Mouse (Mus musculus) liver, embryonic 14.5 days (tissue): ENCODE measurements around the gene Tmem52. TPM values are rescaled to one million over a fixed set of nuclear protein-coding genes. Genes with fewer than 3 reads are reported as not detected.

Experiments
- ATAC-seq: fragments of 200-750 bp; cut with Nextera tagmentation; 2 replicates; pipeline ENCODE4 v1.8.0; 2017; ENCODE audit warnings: moderate number of reproducible peaks, mild to moderate bottlenecking, moderate library complexity; ENCODE audit not compliant: insufficient read depth
- DNase-seq, 3 experiments: peaks; one replicate each; pipeline ENCODE4 v3.0.0-alpha.2; 2012 to 2013; ENCODE audit warnings: low read depth in 3 of 3, low spot score in 3 of 3
- H3K27ac ChIP-seq: fragments of 300-500 bp; sonication (generic); 2 replicates; pipeline ENCODE4 v1.5.1; 2014; ENCODE audit warnings: moderate library complexity, mild to moderate bottlenecking, control low read depth, inconsistent platforms
- H3K27me3 ChIP-seq: fragments of 300-500 bp; sonication (generic); 2 replicates; pipeline ENCODE4 v1.6.1; 2014; ENCODE audit warnings: mild to moderate bottlenecking, low read length, moderate library complexity; ENCODE audit not compliant: control insufficient read depth, insufficient read depth
- H3K36me3 ChIP-seq: fragments of 300-500 bp; sonication (generic); replicated peaks from 2 replicates; pipeline ENCODE4 v1.6.1; 2014; ENCODE audit warnings: low read depth; ENCODE audit not compliant: control insufficient read depth, insufficient read depth
- H3K4me1 ChIP-seq, 2 experiments: fragments of 200-500 bp in 1 of 2; fragments of 300-500 bp in 1 of 2; sonication (generic) in 1 of 2; replicated peaks; 2 replicates each; pipeline ENCODE4 v1.6.1; 2012 to 2014; ENCODE audit warnings: antibody characterized with exemption in 1 of 2, inconsistent platforms in 1 of 2, low read length in 1 of 2; ENCODE audit not compliant: control insufficient read depth in 2 of 2, insufficient read depth in 2 of 2
- H3K4me2 ChIP-seq: fragments of 300-500 bp; sonication (generic); 2 replicates; pipeline ENCODE4 v1.6.1; 2014; ENCODE audit warnings: low read depth, mild to moderate bottlenecking, control low read depth, moderate library complexity
- H3K4me3 ChIP-seq, 2 experiments: fragments of 200-500 bp in 1 of 2; fragments of 300-500 bp in 1 of 2; sonication (generic) in 1 of 2; 2 replicates each; pipeline ENCODE4 v1.5.1; 2012 to 2014; ENCODE audit warnings: low read depth in 2 of 2, low read length in 2 of 2, mild to moderate bottlenecking in 2 of 2, control low read depth in 1 of 2, inconsistent platforms in 1 of 2, moderate library complexity in 1 of 2; ENCODE audit not compliant: insufficient read depth in 1 of 2
- H3K9ac ChIP-seq: fragments of 300-500 bp; sonication (generic); replicated peaks from 2 replicates; pipeline ENCODE4 v1.6.1; 2014; ENCODE audit warnings: mild to moderate bottlenecking, control low read depth, moderate library complexity
- H3K9me3 ChIP-seq: fragments of 300-500 bp; sonication (generic); 2 replicates; pipeline ENCODE4 v1.6.1; 2016; ENCODE audit warnings: low read length, mixed read lengths; ENCODE audit not compliant: control insufficient read depth
- CTCF ChIP-seq: IDR thresholded peaks from 2 replicates; pipeline ENCODE4 v1.5.1; 2016; ENCODE audit warnings: antibody characterized with exemption, low read depth, control low read depth
- EP300 ChIP-seq: IDR thresholded peaks from 2 replicates; pipeline ENCODE4 v1.6.1; 2016; ENCODE audit warnings: antibody characterized with exemption, low read depth
- WGBS: fragments of 180-500 bp; shearing (Covaris S2); extraction: QIAGEN DNeasy Blood & Tissue Kit; methylation state at CpG from one replicate; pipeline ENCODE4 v1.1.7; 2014; ENCODE audit not compliant: insufficient replicate concordance; 5-methylcytosine and 5-hydroxymethylcytosine counted together
- polyA plus RNA-seq, 2 experiments: library from polyadenylated mRNA; depleted of rRNA in 1 of 2; stranded (reverse) in 1 of 2; unstranded in 1 of 2; fragments of >200 nt; fragmentation: Nextera tagmentation in 1 of 2; extraction: Ambion mirVana in 1 of 2; gene quantifications; 2 replicates each; pipeline versions ENCODE4 v1.2.1 to v1.2.3; 2012 to 2014

Gene Tmem52
- polyA plus RNA-seq, 2 experiments: not detected

DNA sequence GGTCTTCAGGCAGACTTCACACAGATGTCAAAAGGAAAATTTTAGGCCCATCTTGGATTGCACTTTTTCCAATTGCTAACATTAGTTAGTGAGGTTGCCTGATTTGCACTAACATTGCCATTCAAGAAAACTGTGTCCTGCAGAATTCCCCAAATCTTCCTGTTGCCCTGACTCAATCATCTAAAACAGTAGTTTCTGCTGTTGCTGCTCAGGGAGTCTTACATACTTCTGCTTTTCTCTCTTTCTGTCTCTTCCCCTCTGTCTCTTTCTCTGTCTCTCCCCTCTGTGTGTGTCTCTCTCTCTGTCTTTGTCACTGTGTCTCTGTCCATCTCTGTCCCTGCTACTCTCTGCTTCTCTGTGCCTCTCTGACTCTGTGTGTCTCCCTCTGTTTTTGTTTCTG is 40.5 kb upstream of the Tmem52 start:
- H3K36me3 ChIP-seq: no peaks in the 10 kb centered on the region
- no peak overlapping the region for H3K4me2 ChIP-seq
- H3K9me3 ChIP-seq: no peaks in the 10 kb centered on the region
- TF ChIP-seq EP300 (no peak), CTCF (no peak)
- no peaks in the 10 kb centered on the region for H3K4me1 ChIP-seq
- DNase-seq: no peak
- H3K4me3 ChIP-seq: no peak overlapping the region
- H3K27ac ChIP-seq: no peak overlapping the region
- H3K27me3 ChIP-seq: no peaks in the 10 kb centered on the region
- H3K9ac ChIP-seq: no peak overlapping the region
- no peak for ATAC-seq

DNA sequence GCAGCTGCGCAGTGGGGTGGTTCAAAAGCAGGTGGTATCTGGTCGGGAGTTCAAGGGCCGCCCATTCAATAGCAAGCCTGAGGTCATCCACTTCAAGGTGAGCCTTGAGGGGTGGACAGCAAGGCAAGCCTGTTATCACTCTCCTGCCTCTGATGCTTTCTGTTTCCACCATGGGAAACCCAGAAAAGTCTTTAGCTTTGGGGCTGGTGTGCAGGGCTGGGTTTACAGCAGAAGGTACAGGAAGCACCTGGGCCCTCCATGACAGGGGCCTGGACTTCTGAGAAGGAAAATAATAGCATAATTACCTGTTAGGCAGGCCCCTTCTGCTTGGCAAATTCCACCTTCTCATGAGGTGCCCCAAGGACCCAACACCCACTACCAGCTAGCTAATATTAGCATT is 39.7 kb upstream of the Tmem52 start:
- H3K4me1 ChIP-seq: no peaks in the 10 kb centered on the region
- TF ChIP-seq EP300 (no peak), CTCF (no peak)
- no peak overlapping the region for H3K27ac ChIP-seq
- H3K4me3 ChIP-seq: no peak overlapping the region
- H3K36me3 ChIP-seq: no peaks in the 10 kb centered on the region
- no peak overlapping the region for H3K9ac ChIP-seq
- no peaks in the 10 kb centered on the region for H3K9me3 ChIP-seq
- 59% methylated on average over 3 of the region's 3 CpGs for WGBS
- H3K4me2 ChIP-seq: no peak overlapping the region
- H3K27me3 ChIP-seq: no peaks in the 10 kb centered on the region
- ATAC-seq (no peak), DNase-seq (no peak)

DNA sequence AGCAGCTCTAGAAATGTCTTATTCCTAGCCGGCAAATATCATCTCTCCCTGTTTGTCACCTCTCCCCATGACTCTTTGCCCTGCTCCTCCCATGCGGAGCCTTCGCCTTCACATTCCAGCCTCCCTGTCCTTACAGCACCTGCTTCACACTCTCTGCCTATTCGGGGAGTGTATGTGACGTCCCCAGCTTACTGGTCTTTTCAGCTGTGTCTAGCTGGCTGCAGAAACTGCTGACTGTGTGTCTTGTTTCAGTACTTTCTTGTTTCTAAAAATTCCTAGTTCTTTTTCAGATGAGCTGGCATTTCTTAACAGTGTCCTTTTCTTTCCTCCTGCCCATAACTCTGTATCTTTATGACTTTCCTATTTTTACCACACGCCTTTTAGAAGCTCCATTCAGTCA is 36.6 kb upstream of the Tmem52 start:
- 72% methylated on average over 6 of the region's 6 CpGs for WGBS
- no peak for DNase-seq

DNA sequence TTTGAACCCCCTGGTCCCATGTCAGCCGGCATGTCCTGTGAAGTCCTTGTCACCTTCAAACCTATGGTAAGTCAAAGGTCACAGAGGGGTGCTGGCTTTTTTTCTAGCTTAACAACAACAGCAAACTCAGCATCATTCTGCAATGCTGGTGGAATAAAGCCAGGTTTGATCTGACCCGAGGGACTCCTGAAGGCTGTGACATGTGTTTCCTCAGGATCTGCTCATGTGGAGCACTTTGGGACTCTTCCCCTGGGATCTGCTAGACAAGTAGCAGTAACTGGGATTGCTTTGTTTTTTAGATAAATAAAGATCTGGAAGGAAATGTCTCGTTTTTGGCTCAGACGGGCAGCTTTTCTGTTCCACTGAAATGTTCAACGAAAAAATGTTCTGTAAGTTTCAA is 34.9 kb upstream of the Tmem52 start:
- 48% methylated on average over 5 of the region's 5 CpGs for WGBS
- TF ChIP-seq CTCF (no peak), EP300 (no peak)
- Histone ChIP-seq H3K9me3 (no peaks in the 10 kb centered on the region), H3K36me3 (no peaks in the 10 kb centered on the region), H3K9ac (no peak overlapping the region), H3K27ac (no peak overlapping the region), H3K27me3 (no peaks in the 10 kb centered on the region), H3K4me3 (no peak overlapping the region), H3K4me1 (no peaks in the 10 kb centered on the region), H3K4me2 (no peak overlapping the region)
- ATAC-seq (no peak), DNase-seq (no peak)

More for the DNA sequence above, 36.6 kb upstream of the Tmem52 start:
- H3K9ac ChIP-seq: no peak overlapping the region
- H3K27me3 ChIP-seq: no peaks in the 10 kb centered on the region
- TF ChIP-seq EP300 (no peak), CTCF (no peak)
- no peak overlapping the region for H3K27ac ChIP-seq
- no peaks in the 10 kb centered on the region for H3K36me3 ChIP-seq
- H3K4me3 ChIP-seq: no peak overlapping the region
- no peak overlapping the region for H3K4me2 ChIP-seq
- H3K4me1 ChIP-seq: no peaks in the 10 kb centered on the region
- no peak for ATAC-seq
- no peaks in the 10 kb centered on the region for H3K9me3 ChIP-seq

DNA sequence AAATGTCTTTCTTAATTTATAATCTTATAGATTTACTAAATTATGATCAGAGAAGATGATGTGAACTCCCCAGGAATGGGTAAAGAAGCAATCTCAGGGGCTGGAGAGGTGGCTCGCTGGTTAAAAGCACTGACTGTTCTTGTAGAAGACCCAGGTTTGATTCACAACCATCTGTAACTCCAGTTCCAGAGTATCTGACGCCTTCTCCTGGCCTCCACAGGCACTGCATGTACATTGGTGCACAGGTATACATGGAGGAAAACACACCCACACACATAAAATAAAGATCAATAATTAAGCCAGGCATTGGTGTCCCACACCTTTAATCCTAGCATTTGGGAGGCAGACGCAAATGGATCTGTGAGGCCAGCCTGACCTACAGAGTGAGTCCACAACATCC is 26.1 kb upstream of the Tmem52 start:
- H3K4me3 ChIP-seq: no peak overlapping the region
- no peaks in the 10 kb centered on the region for H3K36me3 ChIP-seq
- no peak for ATAC-seq
- H3K4me1 ChIP-seq: no peaks in the 10 kb centered on the region
- no peak overlapping the region for H3K4me2 ChIP-seq
- no peak for DNase-seq
- H3K9me3 ChIP-seq: no peaks in the 10 kb centered on the region
- WGBS: 44% methylated on average over 3 of the region's 3 CpGs
- TF ChIP-seq EP300 (no peak), CTCF (no peak)
- no peak overlapping the region for H3K27ac ChIP-seq
- no peaks in the 10 kb centered on the region for H3K27me3 ChIP-seq
- H3K9ac ChIP-seq: no peak overlapping the region
